Mouse (Mus musculus) hindbrain, embryonic 13.5 days (tissue): ENCODE results near the gene Cbx8. TPM values are rescaled to one million over a fixed set of nuclear protein-coding genes. Genes with fewer than 3 reads are reported as not detected.
A peak's percentile ranks its signal among the peaks of the same experiment; 100 is the strongest.

Experiments
- ATAC-seq: fragments of 200-750 bp; cut with Nextera tagmentation; 2 replicates; pipeline ENCODE4 v1.8.0; 2017; ENCODE audit warnings: moderate TSS enrichment; ENCODE audit not compliant: low FRiP score
- H3K27ac ChIP-seq: fragments of 300-500 bp; sonication (generic); 2 replicates; pipeline ENCODE4 v1.5.1; 2015; ENCODE audit warnings: inconsistent platforms, mild to moderate bottlenecking, moderate library complexity
- H3K27me3 ChIP-seq: fragments of 300-500 bp; sonication (generic); 2 replicates; pipeline ENCODE4 v1.6.1; 2015; ENCODE audit warnings: mild to moderate bottlenecking, inconsistent platforms
- H3K36me3 ChIP-seq: fragments of 300-500 bp; sonication (generic); 2 replicates; pipeline ENCODE4 v1.6.1; 2015; ENCODE audit warnings: mild to moderate bottlenecking, inconsistent platforms
- H3K4me1 ChIP-seq: fragments of 300-500 bp; sonication (generic); replicated peaks from 2 replicates; pipeline ENCODE4 v1.6.1; 2015; ENCODE audit warnings: inconsistent platforms
- H3K4me2 ChIP-seq: fragments of 300-500 bp; sonication (generic); 2 replicates; pipeline ENCODE4 v1.6.1; 2015; ENCODE audit warnings: inconsistent platforms, mild to moderate bottlenecking, moderate library complexity
- H3K4me3 ChIP-seq: fragments of 300-500 bp; sonication (generic); 2 replicates; pipeline ENCODE4 v1.5.1; 2015; ENCODE audit warnings: mild to moderate bottlenecking, inconsistent platforms
- H3K9ac ChIP-seq: fragments of 300-500 bp; sonication (generic); 2 replicates; pipeline ENCODE4 v1.6.1; 2015; ENCODE audit warnings: mild to moderate bottlenecking, inconsistent platforms
- H3K9me3 ChIP-seq: fragments of 300-500 bp; sonication (generic); 2 replicates; pipeline ENCODE4 v1.6.1; 2016; ENCODE audit warnings: inconsistent platforms
- WGBS: fragments of 180-500 bp; shearing (Covaris S2); methylation state at CpG from one replicate; pipeline ENCODE4 v1.1.7; 2015; 5-methylcytosine and 5-hydroxymethylcytosine counted together
- polyA plus RNA-seq: library from polyadenylated mRNA; unstranded; fragments of >200 nt; fragmentation: Nextera tagmentation; extraction: Ambion mirVana; gene quantifications from 2 replicates; pipeline ENCODE4 v1.2.1, GENCODE M21; 2015

The Cbx8 gene
- polyA plus RNA-seq, 1 experiment from 2014 or later, result 11.1 TPM

DNA sequence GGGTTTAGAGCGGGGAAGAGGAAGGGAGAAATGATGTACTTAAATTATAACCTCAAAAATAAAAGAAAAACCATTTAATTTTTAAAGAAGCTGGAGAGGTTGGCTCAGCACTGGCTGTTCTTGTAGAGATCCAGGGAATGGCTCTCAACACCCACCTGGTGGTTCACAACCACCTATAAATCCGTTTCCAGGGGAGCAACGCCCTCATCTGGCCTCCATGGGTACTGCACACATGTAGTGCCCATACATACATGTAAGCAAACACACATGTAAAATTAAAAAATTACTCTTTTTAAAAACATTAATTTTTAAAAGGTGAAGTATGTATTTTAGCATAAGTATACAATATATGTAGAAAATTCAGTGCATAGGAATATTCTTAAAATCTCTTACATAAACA is 34.3 kb downstream of the Cbx8 start:
- Histone ChIP-seq H3K4me3 (no peak overlapping the region), H3K4me1 (0 out of 2 replicates have a peak, but pooled peaks cover 7% of the 10 kb centered on the region), H3K4me2 (no peak overlapping the region), H3K27me3 (no peaks in the 10 kb centered on the region), H3K27ac (no peak overlapping the region), H3K9ac (no peak overlapping the region), H3K36me3 (no peaks in the 10 kb centered on the region), H3K9me3 (no peaks in the 10 kb centered on the region)
- 74% methylated on average over 3 of the region's 3 CpGs for WGBS
- ATAC-seq, result no peak

DNA sequence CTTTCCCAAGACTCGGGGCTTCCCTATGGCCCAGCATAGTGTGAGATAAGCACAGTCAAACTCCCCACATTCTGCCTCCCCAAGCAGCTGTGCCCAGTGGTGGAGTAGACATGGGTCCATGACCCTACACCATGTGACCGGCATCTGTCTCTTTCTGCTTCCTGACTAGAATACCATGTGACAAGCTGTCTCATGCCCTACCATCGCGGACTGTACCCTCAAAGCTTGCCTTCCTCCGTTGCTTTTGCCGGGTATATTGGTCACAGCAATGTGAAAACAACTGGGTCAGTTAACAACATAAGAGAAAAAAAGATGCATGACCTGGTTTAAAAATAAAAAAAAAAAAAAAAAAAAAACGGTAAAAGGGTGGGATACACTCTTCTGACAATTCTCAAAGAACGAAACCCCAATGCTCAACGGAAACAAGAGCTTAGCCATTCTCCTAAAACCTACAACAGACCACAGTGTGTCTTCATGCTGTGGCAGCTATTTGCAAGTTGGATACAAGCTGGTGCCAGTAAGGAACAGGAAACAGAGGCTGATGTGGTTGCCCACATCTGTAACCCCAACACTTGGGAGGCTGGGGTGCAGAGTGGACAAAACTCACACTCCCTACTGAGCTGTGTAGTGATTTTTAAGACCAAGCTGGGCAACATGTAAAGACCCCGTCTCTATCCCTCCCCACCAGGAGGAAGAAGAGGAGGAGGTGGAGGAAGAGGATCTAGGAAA is 35.1 kb downstream of the Cbx8 start:
- no peaks in the 10 kb centered on the region for H3K36me3 ChIP-seq
- ATAC-seq, result no peak
- 0 out of 2 replicates have a peak, but pooled peaks cover 7% of the 10 kb centered on the region for H3K4me1 ChIP-seq
- H3K9me3 ChIP-seq, result no peaks in the 10 kb centered on the region
- H3K27ac ChIP-seq, result no peak overlapping the region
- H3K4me2 ChIP-seq, result no peak overlapping the region
- H3K27me3 ChIP-seq, result no peaks in the 10 kb centered on the region
- H3K4me3 ChIP-seq, result no peak overlapping the region
- H3K9ac ChIP-seq, result no peak overlapping the region
- 93% methylated on average over 10 of the region's 10 CpGs for WGBS

DNA sequence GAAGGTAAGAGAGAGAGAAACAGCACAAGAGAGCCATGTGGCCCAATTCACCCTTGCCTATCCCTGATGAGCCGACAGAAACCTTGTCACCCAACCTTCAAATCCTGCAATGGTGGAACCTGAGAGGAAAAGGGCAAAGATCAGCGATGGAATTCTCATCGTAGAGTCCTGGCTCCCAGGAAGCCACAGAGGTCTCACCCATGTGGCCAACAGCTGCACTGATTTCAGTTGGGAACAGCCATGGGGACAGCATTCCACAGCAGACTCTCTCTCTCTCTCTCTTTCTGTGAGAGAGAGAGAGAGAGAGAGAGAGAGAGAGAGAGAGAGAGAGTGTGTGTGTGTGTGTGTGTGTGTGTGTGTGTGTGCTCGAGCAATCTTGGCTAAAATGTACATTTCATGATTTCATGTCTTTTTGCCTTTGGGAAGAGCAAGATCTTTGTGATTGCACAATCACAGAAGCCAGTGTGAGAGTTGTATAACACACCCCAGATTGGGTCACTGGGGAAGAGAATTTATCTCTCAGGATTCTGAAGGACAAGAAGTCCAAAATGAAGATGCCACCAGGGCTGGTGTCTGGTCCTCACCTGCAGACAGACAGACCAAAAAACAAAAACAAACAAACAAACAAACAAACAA is 39.2 kb downstream of the Cbx8 start:
- Histone ChIP-seq H3K27ac (no peak overlapping the region), H3K9ac (no peak overlapping the region), H3K4me1 (peaks cover 22% of the 10 kb centered on the region), H3K4me2 (no peak overlapping the region), H3K36me3 (no peaks in the 10 kb centered on the region), H3K9me3 (no peaks in the 10 kb centered on the region), H3K27me3 (0 out of 2 replicates have a peak, but pooled peaks cover 3% of the 10 kb centered on the region), H3K4me3 (no peak overlapping the region)
- ATAC-seq, result no peak
- 71% methylated on average over 4 of the region's 4 CpGs for WGBS

DNA sequence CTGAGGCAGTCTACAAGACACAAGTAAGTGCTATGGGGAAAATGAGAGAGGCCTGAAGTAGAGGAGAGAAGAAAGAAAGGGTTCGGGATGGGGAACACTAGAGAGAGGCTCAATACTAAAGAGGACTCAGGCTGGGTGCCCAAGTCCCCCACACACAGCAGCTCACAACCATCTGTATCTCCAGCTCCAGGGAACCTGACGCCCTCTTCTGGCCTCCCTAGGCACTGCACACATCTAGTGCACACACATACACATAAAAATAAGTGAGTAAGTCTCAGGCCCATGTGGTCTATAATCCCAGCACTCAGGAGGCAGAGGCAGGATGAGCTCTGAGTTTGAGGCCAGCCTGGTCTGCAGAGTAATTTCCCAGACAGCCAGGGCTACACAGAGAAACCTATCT is 39.9 kb downstream of the Cbx8 start:
- H3K9me3 ChIP-seq, result no peaks in the 10 kb centered on the region
- 0 out of 2 replicates have a peak, but pooled peaks cover 6% of the 10 kb centered on the region for H3K27me3 ChIP-seq
- H3K9ac ChIP-seq, result no peak overlapping the region
- 73% methylated on average over 2 of the region's 2 CpGs for WGBS
- H3K27ac ChIP-seq, result no peak overlapping the region
- no peak overlapping the region for H3K4me2 ChIP-seq
- no peak overlapping the region for H3K4me3 ChIP-seq
- H3K36me3 ChIP-seq, result no peaks in the 10 kb centered on the region
- ATAC-seq, result no peak
- H3K4me1 ChIP-seq, result peaks cover 26% of the 10 kb centered on the region

DNA sequence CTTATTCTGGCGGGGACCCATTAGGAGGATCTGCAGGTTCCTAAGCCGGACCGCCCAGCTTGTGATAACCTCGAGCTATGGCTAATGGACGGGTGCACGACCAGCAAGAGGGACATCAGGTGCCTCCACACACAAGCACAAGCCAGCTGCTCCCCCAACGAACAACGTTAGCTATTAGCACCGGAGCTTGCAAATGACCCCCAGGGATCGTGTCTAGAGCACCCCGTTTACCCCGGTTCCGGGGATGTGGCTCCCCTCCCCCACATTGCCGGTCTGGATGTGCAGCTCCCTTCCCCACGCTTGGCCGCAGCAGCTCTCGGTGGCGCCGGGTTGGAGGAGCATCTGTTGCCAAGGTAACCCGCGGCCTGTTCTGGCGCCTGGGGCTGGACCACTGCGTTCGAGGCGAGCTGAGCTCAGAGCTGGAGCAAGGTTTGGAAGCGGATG is 41.4 kb downstream of the Cbx8 start:
- WGBS, result 4% methylated on average over 26 of the region's 26 CpGs
- Histone ChIP-seq H3K36me3 (no peaks in the 10 kb centered on the region), H3K4me2 (peak overlapping the region; percentile 56), H3K4me1 (peaks cover 41% of the 10 kb centered on the region), H3K27ac (peak overlapping the region; percentile 87), H3K9me3 (no peaks in the 10 kb centered on the region), H3K27me3 (peaks cover 10% of the 10 kb centered on the region; the same call in 1 of the 2 replicates), H3K4me3 (peak overlapping the region; percentile 28), H3K9ac (0 out of 2 replicates have a peak overlapping the region, but pooled peaks have one; percentile 56)
- peak; percentile 41 for ATAC-seq

- Histone ChIP-seq H3K27ac (peak overlapping the region; percentile 87), H3K9ac (peak overlapping the region; percentile 56), H3K9me3 (no peaks in the 10 kb centered on the region), H3K36me3 (no peaks in the 10 kb centered on the region), H3K27me3 (peaks cover 13% of the 10 kb centered on the region; the same call in 1 of the 2 replicates), H3K4me2 (peak overlapping the region; percentile 56), H3K4me1 (peaks cover 41% of the 10 kb centered on the region), H3K4me3 (peak overlapping the region; percentile 28)
- peak; percentile 66 for ATAC-seq
- 6% methylated on average over 30 of the region's 30 CpGs for WGBS
These were observed 42.1 kb downstream of the Cbx8 start for GRCm38 (mm10) chr11:118998540-118999265.

DNA sequence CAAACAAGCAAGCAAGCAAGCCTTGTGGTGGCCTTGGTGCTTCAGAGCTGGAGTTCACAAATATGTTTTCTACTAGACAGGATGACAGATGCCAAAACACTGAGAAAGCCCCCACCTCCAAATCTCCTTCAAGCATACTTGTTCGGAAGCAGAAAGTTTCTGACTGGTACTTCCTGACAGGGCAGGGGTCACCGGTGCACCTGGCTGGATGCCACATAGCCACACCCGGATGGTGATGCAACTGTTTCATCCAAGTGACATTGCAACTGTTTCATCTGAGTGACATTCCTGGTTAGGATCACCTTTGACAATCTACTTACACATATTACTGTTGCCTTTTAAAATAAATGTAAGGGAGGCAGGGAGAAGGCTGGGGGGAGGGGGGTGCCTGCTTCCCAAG is 43.6 kb downstream of the Cbx8 start:
- H3K27me3 ChIP-seq, result peaks cover 13% of the 10 kb centered on the region; the same call in 1 of the 2 replicates
- H3K4me2 ChIP-seq, result no peak overlapping the region
- 86% methylated on average over 3 of the region's 3 CpGs for WGBS
- H3K9ac ChIP-seq, result no peak overlapping the region
- no peak for ATAC-seq
- no peaks in the 10 kb centered on the region for H3K36me3 ChIP-seq
- no peaks in the 10 kb centered on the region for H3K9me3 ChIP-seq
- no peak overlapping the region for H3K27ac ChIP-seq
- H3K4me1 ChIP-seq, result peaks cover 41% of the 10 kb centered on the region
- no peak overlapping the region for H3K4me3 ChIP-seq

GRCm38 (mm10) chr11:118995448-118995847 is 45.3 kb downstream of the Cbx8 start:
- Histone ChIP-seq H3K36me3 (no peaks in the 10 kb centered on the region), H3K4me2 (no peak overlapping the region), H3K4me3 (no peak overlapping the region), H3K4me1 (peaks cover 41% of the 10 kb centered on the region), H3K9ac (peak overlapping the region; percentile 26; the same call in 1 of the 2 replicates), H3K9me3 (no peaks in the 10 kb centered on the region), H3K27me3 (peaks cover 13% of the 10 kb centered on the region; the same call in 1 of the 2 replicates), H3K27ac (no peak overlapping the region; the same call in 1 of the 2 replicates)
- WGBS, result 22% methylated on average over 4 of the region's 4 CpGs
- ATAC-seq, result no peak

- 81% methylated on average over 3 of the region's 3 CpGs for WGBS
- no peak overlapping the region for H3K27ac ChIP-seq
- no peaks in the 10 kb centered on the region for H3K36me3 ChIP-seq
- no peak overlapping the region for H3K9ac ChIP-seq
- H3K4me3 ChIP-seq, result no peak overlapping the region
- H3K27me3 ChIP-seq, result peaks cover 13% of the 10 kb centered on the region; the same call in 1 of the 2 replicates
- ATAC-seq, result no peak
- H3K9me3 ChIP-seq, result no peaks in the 10 kb centered on the region
- no peak overlapping the region for H3K4me2 ChIP-seq
- H3K4me1 ChIP-seq, result peaks cover 19% of the 10 kb centered on the region
These were observed 48.0 kb downstream of the Cbx8 start for GRCm38 (mm10) chr11:118992781-118993180.

GRCm38 (mm10) chr11:118987999-118988398 is 52.8 kb downstream of the Cbx8 start, which contains the start of gene Enpp7:
Gene Enpp7, plus strand, starts transcription at chr11:118988188.
- Histone ChIP-seq H3K9ac (no peak within 1 kb of the TSS), H3K4me2 (no peak within 1 kb of the TSS), H3K27ac (no peak within 1 kb of the TSS), H3K9me3 (no peaks in the 10 kb centered on the region), H3K36me3 (no peaks in the 10 kb centered on the region), H3K4me3 (no peak within 1 kb of the TSS), H3K27me3 (no peaks in the 10 kb centered on the region), H3K4me1 (peaks cover 5% of the 10 kb centered on the region)
- ATAC-seq, result no peak
- 90% methylated on average over 10 of the region's 10 CpGs for WGBS
